Mouse (Mus musculus): Measurements from ENCODE around the gene Fndc3b.

DNA sequence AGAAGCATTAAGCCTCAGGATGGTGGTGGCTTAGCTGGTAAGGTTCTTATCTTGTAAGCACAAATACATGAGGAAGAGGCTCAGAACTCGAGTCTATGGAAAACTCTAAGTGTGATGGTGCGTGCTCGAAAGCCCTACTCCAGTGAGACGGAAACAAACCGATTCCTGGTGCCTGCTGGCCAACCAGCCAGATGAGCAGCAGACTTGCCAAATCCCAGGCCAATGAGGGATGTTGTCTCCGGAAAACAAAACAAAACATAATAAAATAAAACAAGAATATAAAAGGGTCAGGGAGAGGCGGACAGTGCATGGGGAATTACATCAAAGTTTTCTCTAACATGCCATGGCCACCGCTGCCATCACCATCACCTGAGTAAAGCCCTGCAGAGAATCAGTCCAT, 84.8 kb downstream of the Fndc3b start:
- TF ChIP-seq POLR2A (IDR thresholded peaks at IDR 0.05; ENCODE audit: low read depth, low read length) (no peak), CTCF (IDR thresholded peaks at IDR 0.05; ENCODE audit: borderline replicate concordance, insufficient read depth, low read length) (no peak)

Measured in embryonic fibroblast, embryonic 13.5 days (primary cell).